Mouse (Mus musculus) erythroblast, embryonic 14.5 days (primary cell): Measurements from ENCODE around the gene Parp16. TPM values are rescaled to one million over a fixed set of nuclear protein-coding genes. Genes with fewer than 3 reads are reported as not detected.
"Not testable (repeated sequence)": the region's sequence is repeated elsewhere in the genome, so short reads cannot be mapped to it uniquely, and the experiment has no call there.

Source experiments
- H3K27me3 ChIP-seq: 2 replicates; pipeline ENCODE4 v1.6.1; 2012; ENCODE audit warnings: inconsistent platforms; ENCODE audit not compliant: control insufficient read depth
- H3K36me3 ChIP-seq: 2 replicates; pipeline ENCODE4 v1.6.1; 2012; ENCODE audit warnings: mild to moderate bottlenecking, inconsistent platforms; ENCODE audit not compliant: control insufficient read depth
- H3K4me1 ChIP-seq: 2 replicates; pipeline ENCODE4 v1.6.1; 2012; ENCODE audit warnings: inconsistent platforms; ENCODE audit not compliant: control insufficient read depth
- H3K4me3 ChIP-seq: replicated peaks from 2 replicates; pipeline ENCODE3; 2012; ENCODE audit warnings: moderate library complexity, mild to moderate bottlenecking, inconsistent platforms
- H3K9me3 ChIP-seq: 2 replicates; pipeline ENCODE4 v1.6.1; 2012; ENCODE audit warnings: low read length, inconsistent platforms, mixed read lengths; ENCODE audit not compliant: control insufficient read depth
- GATA1 ChIP-seq: IDR thresholded peaks from 2 replicates; pipeline ENCODE4 v1.6.1; 2012; ENCODE audit warnings: low read length, inconsistent platforms, mixed read lengths
- TAL1 ChIP-seq: IDR thresholded peaks from 3 replicates; pipeline ENCODE4 v1.6.1; 2012; ENCODE audit warnings: low read length, inconsistent platforms, mixed read lengths
- polyA plus RNA-seq: library from polyadenylated mRNA; stranded (reverse); fragments of >175 nt; gene quantifications from 2 replicates; pipeline ENCODE4 v1.2.3, GENCODE M21; 2012

Parp16 gene
- polyA plus RNA-seq, 1 experiment = 3.0 TPM

- peaks cover 5% of the 10 kb centered on the region for H3K9me3 ChIP-seq
- no peaks in the 10 kb centered on the region for H3K36me3 ChIP-seq
- no peak for TF ChIP-seq GATA1
- TF ChIP-seq TAL1 = no peak
- no peaks in the 10 kb centered on the region; the same call in 1 of the 2 replicates for H3K27me3 ChIP-seq
- H3K4me3 ChIP-seq = no peak overlapping the region
- no peaks in the 10 kb centered on the region for H3K4me1 ChIP-seq
These were observed 80.8 kb downstream of the Parp16 start for GRCm38 (mm10) chr9:65275810-65276530.

GRCm38 (mm10) chr9:65281536-65282151 is 86.5 kb downstream of the Parp16 start:
- no peak for TF ChIP-seq GATA1
- no peak for TF ChIP-seq TAL1
- no peaks in the 10 kb centered on the region for H3K9me3 ChIP-seq
- no peaks in the 10 kb centered on the region for H3K36me3 ChIP-seq
- no peak overlapping the region for H3K4me3 ChIP-seq
- H3K4me1 ChIP-seq = no peaks in the 10 kb centered on the region
- H3K27me3 ChIP-seq = no peaks in the 10 kb centered on the region; the same call in 1 of the 2 replicates

- H3K36me3 ChIP-seq = no peaks in the 10 kb centered on the region
- no peaks in the 10 kb centered on the region; the same call in 1 of the 2 replicates for H3K27me3 ChIP-seq
- no peaks in the 10 kb centered on the region for H3K9me3 ChIP-seq
- H3K4me3 ChIP-seq = no peak overlapping the region
- no peaks in the 10 kb centered on the region for H3K4me1 ChIP-seq
- TF ChIP-seq GATA1 (no peak), TAL1 (no peak)
These were observed 88.1 kb downstream of the Parp16 start for GRCm38 (mm10) chr9:65283301-65283700.

GRCm38 (mm10) chr9:65288252-65288651 is 93.1 kb downstream of the Parp16 start:
- not testable (repeated sequence) for H3K36me3 ChIP-seq, H3K4me3 ChIP-seq, H3K9me3 ChIP-seq, H3K27me3 ChIP-seq
- H3K4me1 ChIP-seq = peaks cover 21% of the 10 kb centered on the region

Other genes starting within 250 kb of the Parp16 start
- gene Slc24a1, start 243.7 kb upstream of the Parp16 start, polyA plus RNA-seq = not detected in 2 replicates
- gene Ints14, start 234.4 kb upstream of the Parp16 start, polyA plus RNA-seq = 3.3 and 3.8 TPM in 2 replicates
- gene Hacd3, start 173.7 kb upstream of the Parp16 start, polyA plus RNA-seq = 0.22 and 0.27 TPM in 2 replicates
- gene Dpp8, start 162.9 kb upstream of the Parp16 start, polyA plus RNA-seq = 0.33 and 0.43 TPM in 2 replicates
- gene Igdcc4, start 93.9 kb upstream of the Parp16 start, polyA plus RNA-seq = not detected in 2 replicates
- not detected in 2 replicates for gene Igdcc3, start 54.2 kb upstream of the Parp16 start, polyA plus RNA-seq
- not detected in 2 replicates for gene Cilp, start 69.8 kb downstream of the Parp16 start, polyA plus RNA-seq
- 0.86 and 1.1 TPM in 2 replicates for gene Clpx, start 98.9 kb downstream of the Parp16 start, polyA plus RNA-seq
- 0.99 and 1.1 TPM in 2 replicates for gene Pdcd7, start 150.8 kb downstream of the Parp16 start, polyA plus RNA-seq
- gene Ubap1l, start 165.7 kb downstream of the Parp16 start, polyA plus RNA-seq = 0.05 and 0.06 TPM in 2 replicates
- gene Kbtbd13, start 196.3 kb downstream of the Parp16 start, polyA plus RNA-seq = not detected in 2 replicates
- gene Rasl12, start 203.2 kb downstream of the Parp16 start, polyA plus RNA-seq = 0.03 TPM in 1 of 2 replicates, not detected in the other
- gene Slc51b, start 227.6 kb downstream of the Parp16 start, polyA plus RNA-seq = not detected in 2 replicates
- gene Mtfmt, start 240.4 kb downstream of the Parp16 start, polyA plus RNA-seq = 0.14 and 0.22 TPM in 2 replicates